27 mouse cellular contexts compared by ENCODE assay signal in genomic region chr7:44269397-44269796, GRCm38 (mm10). TPM values are rescaled to one million over a fixed set of nuclear protein-coding genes. Genes with fewer than 3 reads are reported as not detected.
DNase-seq lines count a peak whose midpoint lies in the region; ATAC-seq and TF ChIP-seq lines count a peak whose summit lies in the region.
"Had no signal": no experiment of that assay in that cellular context is flagged by ENCODE, and none has a peak within 500 bp of the region (broad histone marks: within the 10 kb centered on the region; RNA-seq: fewer than 3 reads in every experiment).

No protein-coding gene starts in this region.

- no peak for TF ChIP-seq EP300 in heart, adult 2 months (IDR thresholded peaks at IDR 0.05; ENCODE audit: insufficient read depth, low read depth, low read length)

- peak; percentile 82 for DNase-seq in heart, adult 11 months
- no peak for DNase-seq in heart, adult 2 months
- DNase-seq in liver = no peak
- no peak for DNase-seq in T-cell, adult 2 months (ENCODE audit: low spot score)
- DNase-seq: adrenal gland, adult 8-10 months; adrenal gland, postnatal 14 days; adrenal gland, postnatal 36 days; cerebellum, adult 11-12 months; cerebellum, adult 2 months; cerebellum, adult 9-10 months; cerebellum, postnatal 10 days; cerebellum, postnatal 25 days; embryo, embryonic 11 days had no signal

- no peak overlapping the region for H3K27ac ChIP-seq in heart, adult 2 months
- H3K27ac ChIP-seq: embryonic facial prominence, embryonic 13.5 days; embryonic facial prominence, embryonic 15.5 days; forebrain, embryonic 10.5 days; forebrain, embryonic 12.5 days had no signal

- ATAC-seq in granulocyte monocyte progenitor cell, adult 5-6 weeks (replicated peaks; ENCODE audit: poor library complexity, severe bottlenecking) = peak; percentile 44
- ATAC-seq: activated CD4-positive, CD25-positive, alpha-beta regulatory T cell, adult 4 months; forebrain, embryonic 14.5 days; forebrain, embryonic 16.5 days had no signal

- H3K4me1 ChIP-seq in heart, adult 2 months (ENCODE audit: control insufficient read depth, insufficient read depth, low read length) = no peaks in the 10 kb centered on the region
- H3K4me1 ChIP-seq: embryonic facial prominence, embryonic 13.5 days; embryonic facial prominence, embryonic 15.5 days; forebrain, embryonic 12.5 days had no signal

- H3K4me3 ChIP-seq in heart, adult 2 months = no peak overlapping the region
- H3K4me3 ChIP-seq: embryonic facial prominence, embryonic 13.5 days; embryonic facial prominence, embryonic 15.5 days; erythroblast, embryonic 14.5 days; forebrain, embryonic 10.5 days; forebrain, embryonic 12.5 days had no signal

- no peaks in the 10 kb centered on the region for H3K79me2 ChIP-seq in heart, adult 2 months (replicated peaks; ENCODE audit: control insufficient read depth, insufficient read depth, low read length)

- no peaks in the 10 kb centered on the region for H3K36me3 ChIP-seq in heart, adult 2 months (ENCODE audit: control insufficient read depth, insufficient read depth, low read length)
- H3K36me3 ChIP-seq: embryonic facial prominence, embryonic 13.5 days; embryonic facial prominence, embryonic 15.5 days; forebrain, embryonic 10.5 days; forebrain, embryonic 12.5 days had no signal

- H3K9ac ChIP-seq in heart, adult 2 months (ENCODE audit: low read depth, low read length) = no peak overlapping the region
- H3K9ac ChIP-seq: embryonic facial prominence, embryonic 13.5 days; embryonic facial prominence, embryonic 15.5 days; forebrain, embryonic 12.5 days had no signal

- no peak for TF ChIP-seq CTCF in heart, adult 2 months (IDR thresholded peaks at IDR 0.05)

- intact Hi-C loops in heart, adult 2 months (cut with DNase I) = loop anchor here (10.0 kb wide), 1 partner anchor 385 kb away; no protein-coding TSS in a partner anchor

- H3K27me3 ChIP-seq in heart, adult 2 months (ENCODE audit: control insufficient read depth, insufficient read depth, low read length) = no peaks in the 10 kb centered on the region; the same call in 1 of the 2 replicates

- no peak for TF ChIP-seq POLR2A in heart, adult 2 months (IDR thresholded peaks at IDR 0.05; ENCODE audit: insufficient read depth, low read depth, low read length)

- WGBS in heart, adult 2 months = 65% methylated on average over 2 of the region's 2 CpGs

RNA-seq across cellular contexts. Expression of gene Gm15517, which starts 8.2 kb away (rescaled TPM):
- total RNA-seq in heart, adult 2 months (2021) = not detected
- polyA plus RNA-seq in heart, adult 2 months (2012; rRNA removed) = not detected in 2 replicates
- not detected in 2 replicates for total RNA-seq in granulocyte monocyte progenitor cell, adult 5-6 weeks (2014; fragmentation: Nextera tagmentation)
- total RNA-seq in granulocyte monocyte progenitor cell, adult 5-6 weeks (2017) = not detected in 2 replicates
- total RNA-seq: adrenal gland, adult 18-20 months; adrenal gland, adult 8-10 months; adrenal gland, postnatal 14 days; adrenal gland, postnatal 36 days; MEL had no signal
- polyA plus RNA-seq: activated CD4-positive, CD25-positive, alpha-beta regulatory T cell, adult 4 months; C2C12; cerebellum, adult 2 months; embryonic facial prominence, embryonic 13.5 days; embryonic facial prominence, embryonic 15.5 days; erythroblast, embryonic 14.5 days; forebrain, embryonic 10.5 days; forebrain, embryonic 12.5 days; forebrain, embryonic 14.5 days; forebrain, embryonic 16.5 days had no signal

RNA-seq across cellular contexts. Expression of gene Acp4, which starts 12.2 kb away (rescaled TPM):
- not detected for total RNA-seq in heart, adult 2 months (2021)
- not detected in 2 replicates for polyA plus RNA-seq in heart, adult 2 months (2012; rRNA removed)
- total RNA-seq in granulocyte monocyte progenitor cell, adult 5-6 weeks (2014; fragmentation: Nextera tagmentation) = not detected in 2 replicates
- total RNA-seq in granulocyte monocyte progenitor cell, adult 5-6 weeks (2017) = 0.26 TPM in 1 of 2 replicates, not detected in the other
- total RNA-seq: adrenal gland, adult 18-20 months; adrenal gland, adult 8-10 months; adrenal gland, postnatal 14 days; adrenal gland, postnatal 36 days had no signal
- polyA plus RNA-seq: activated CD4-positive, CD25-positive, alpha-beta regulatory T cell, adult 4 months; C2C12; cerebellum, adult 2 months; embryonic facial prominence, embryonic 11.5 days; erythroblast, embryonic 14.5 days; forebrain, embryonic 10.5 days; forebrain, embryonic 14.5 days; forebrain, embryonic 16.5 days had no signal

RNA-seq across cellular contexts. Expression of gene 2410002F23Rik, which starts 22.9 kb away (rescaled TPM):
- total RNA-seq in heart, adult 2 months (2021) = 10 to 100 TPM; 12.0 to 12.3 TPM
- 29.5 and 37.6 TPM in 2 replicates for polyA plus RNA-seq in heart, adult 2 months (2012; rRNA removed)
- 95.5 and 132 TPM in 2 replicates for total RNA-seq in granulocyte monocyte progenitor cell, adult 5-6 weeks (2014; fragmentation: Nextera tagmentation)
- total RNA-seq in granulocyte monocyte progenitor cell, adult 5-6 weeks (2017) = 63.5 and 86.2 TPM in 2 replicates

RNA-seq across cellular contexts. Expression of gene 1700028J19Rik, which starts 22.9 kb away (rescaled TPM):
- under 1 TPM; 0.68 to 0.70 TPM for total RNA-seq in heart, adult 2 months (2021)
- polyA plus RNA-seq in heart, adult 2 months (2012; rRNA removed) = 1.3 and 2.1 TPM in 2 replicates
- total RNA-seq in granulocyte monocyte progenitor cell, adult 5-6 weeks (2014; fragmentation: Nextera tagmentation) = 1.2 TPM in 1 of 2 replicates, not detected in the other
- total RNA-seq in granulocyte monocyte progenitor cell, adult 5-6 weeks (2017) = 0.67 TPM in 1 of 2 replicates, not detected in the other
- polyA plus RNA-seq: erythroblast, embryonic 14.5 days had no signal

RNA-seq across cellular contexts. Expression of gene Gm36864, which starts 33.4 kb away (rescaled TPM):
- total RNA-seq in heart, adult 2 months (2021) = not detected
- polyA plus RNA-seq in heart, adult 2 months (2012; rRNA removed) = not detected in 2 replicates
- not detected in 2 replicates for total RNA-seq in granulocyte monocyte progenitor cell, adult 5-6 weeks (2014; fragmentation: Nextera tagmentation)
- total RNA-seq in granulocyte monocyte progenitor cell, adult 5-6 weeks (2017) = not detected in 2 replicates
- total RNA-seq: adrenal gland, adult 18-20 months; adrenal gland, adult 8-10 months; adrenal gland, postnatal 14 days; adrenal gland, postnatal 36 days; ES-E14; MEL had no signal
- polyA plus RNA-seq: activated CD4-positive, CD25-positive, alpha-beta regulatory T cell, adult 4 months; cerebellum, adult 2 months; embryonic facial prominence, embryonic 11.5 days; erythroblast, embryonic 14.5 days; forebrain, embryonic 10.5 days; forebrain, embryonic 12.5 days; forebrain, embryonic 14.5 days; forebrain, embryonic 16.5 days had no signal

Comparison
In these comparisons a context has a peak if more than half of its experiments do, and no peak if none do; other contexts are left out.
1. RNA of gene 2410002F23Rik, which starts 22.9 kb away (total RNA-seq): 63.5 to 132 TPM in granulocyte monocyte progenitor cell, adult 5-6 weeks; 12.0 to 12.3 TPM in heart, adult 2 months; every median in the first group is over 4 times any median in the second.